Mouse (Mus musculus) v-Abl transformed pro-B cells (cell line): ENCODE measurements around the gene Rasgrp1.

Experiments used
- in situ Hi-C, 2 experiments: fragments of 400-800 bp; cut with MboI; formaldehyde crosslinking; loops; one replicate each; pipeline ENCODE4 v1.15.1; 2025; ENCODE audit not compliant: unreplicated experiment in 2 of 2

Rasgrp1 gene

DNA sequence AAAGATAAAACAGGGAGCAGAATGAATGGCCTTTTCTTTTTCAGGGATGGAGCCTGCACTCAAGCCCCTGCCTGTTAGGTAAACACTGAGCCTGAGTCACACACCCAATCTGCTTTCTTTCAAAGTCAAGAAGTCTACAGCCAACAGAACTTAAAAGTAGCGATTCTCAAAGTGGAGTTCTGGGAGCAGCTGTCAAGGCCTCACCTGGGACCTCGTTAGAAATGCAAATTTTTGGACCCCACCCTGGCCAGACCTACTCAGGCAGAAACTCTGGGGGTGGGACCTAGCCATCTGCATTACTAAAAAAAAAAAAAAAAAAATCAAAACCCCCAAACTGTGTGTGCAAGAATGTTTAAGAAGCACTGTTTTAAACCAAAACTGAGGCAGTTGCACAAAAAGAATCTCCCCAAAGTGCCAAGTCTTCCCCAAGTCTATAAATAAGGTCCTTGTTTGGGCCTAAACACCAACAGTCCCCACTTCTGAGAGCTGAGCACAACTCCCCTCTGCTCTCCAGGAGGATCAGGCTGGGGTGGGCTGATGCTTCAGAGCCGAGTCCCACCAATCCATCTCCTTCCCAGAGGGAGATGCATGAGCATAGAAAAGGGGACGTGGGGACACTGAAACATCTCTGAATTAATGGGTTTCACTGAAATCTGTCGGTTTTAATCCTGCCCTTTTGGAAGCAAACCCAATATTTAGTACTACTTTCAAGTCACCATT lies 5.7 kb downstream of the Rasgrp1 start:
- in situ Hi-C loops, result loop anchor here in 1 of 2 experiments (10.0 kb wide), 1 partner anchor 162 kb away; no protein-coding TSS in a partner anchor

DNA sequence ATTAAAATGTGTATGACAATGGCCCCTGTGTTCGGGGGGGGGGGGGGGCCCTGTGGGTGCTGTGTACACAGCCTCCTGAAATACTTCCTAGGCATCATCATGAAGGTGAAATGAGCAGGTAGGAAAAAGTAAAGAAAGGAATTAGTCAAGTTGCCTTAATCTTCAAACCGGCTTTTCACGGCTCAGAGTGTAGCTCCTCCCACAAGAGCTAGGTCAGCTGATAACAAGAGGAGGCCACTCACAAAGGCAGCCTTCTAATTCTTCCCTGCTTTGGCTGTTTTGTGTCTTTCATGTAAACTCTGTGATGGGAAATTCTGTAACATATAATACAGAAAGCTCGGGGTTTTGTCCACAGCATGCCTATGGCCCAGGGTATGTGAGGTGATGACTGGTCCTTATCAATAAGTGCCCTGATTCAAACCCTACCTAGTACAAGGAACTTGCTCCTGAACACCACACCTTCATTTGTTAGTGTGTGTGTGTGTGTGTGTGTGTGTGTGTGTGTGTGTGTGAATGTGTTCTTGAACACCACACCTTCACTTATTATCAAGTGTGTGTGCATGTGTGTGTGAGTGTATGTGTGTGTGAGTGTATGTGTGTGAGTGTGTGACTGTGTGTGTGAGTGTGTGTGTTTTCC lies 7.1 kb downstream of the Rasgrp1 start:
- in situ Hi-C loops, result loop anchor here in 1 of 2 experiments (10.0 kb wide), 1 partner anchor 161 kb away; no protein-coding TSS in a partner anchor

DNA sequence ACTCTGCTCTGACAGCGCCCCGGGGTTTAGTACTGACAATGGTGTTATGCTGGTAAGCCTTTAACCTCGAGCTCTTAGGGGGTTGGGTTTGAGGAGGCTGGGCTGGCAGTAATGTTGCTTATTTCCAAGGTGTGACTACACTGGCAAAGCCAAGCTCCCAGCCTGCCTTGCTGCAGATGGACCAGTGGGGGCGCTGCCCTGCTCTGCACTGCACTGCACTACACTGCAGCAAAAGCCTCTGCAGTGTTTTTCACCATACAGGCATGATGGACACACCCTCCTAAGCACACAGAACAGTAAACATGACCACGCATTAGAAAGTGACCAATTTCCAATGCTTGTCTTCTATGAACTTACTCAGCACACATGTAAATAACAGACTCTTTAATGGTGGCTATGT lies 11.2 kb downstream of the Rasgrp1 start:
- in situ Hi-C loops, result loop anchor here in 1 of 2 experiments (10.0 kb wide), 1 partner anchor 157 kb away; no protein-coding TSS in a partner anchor

DNA sequence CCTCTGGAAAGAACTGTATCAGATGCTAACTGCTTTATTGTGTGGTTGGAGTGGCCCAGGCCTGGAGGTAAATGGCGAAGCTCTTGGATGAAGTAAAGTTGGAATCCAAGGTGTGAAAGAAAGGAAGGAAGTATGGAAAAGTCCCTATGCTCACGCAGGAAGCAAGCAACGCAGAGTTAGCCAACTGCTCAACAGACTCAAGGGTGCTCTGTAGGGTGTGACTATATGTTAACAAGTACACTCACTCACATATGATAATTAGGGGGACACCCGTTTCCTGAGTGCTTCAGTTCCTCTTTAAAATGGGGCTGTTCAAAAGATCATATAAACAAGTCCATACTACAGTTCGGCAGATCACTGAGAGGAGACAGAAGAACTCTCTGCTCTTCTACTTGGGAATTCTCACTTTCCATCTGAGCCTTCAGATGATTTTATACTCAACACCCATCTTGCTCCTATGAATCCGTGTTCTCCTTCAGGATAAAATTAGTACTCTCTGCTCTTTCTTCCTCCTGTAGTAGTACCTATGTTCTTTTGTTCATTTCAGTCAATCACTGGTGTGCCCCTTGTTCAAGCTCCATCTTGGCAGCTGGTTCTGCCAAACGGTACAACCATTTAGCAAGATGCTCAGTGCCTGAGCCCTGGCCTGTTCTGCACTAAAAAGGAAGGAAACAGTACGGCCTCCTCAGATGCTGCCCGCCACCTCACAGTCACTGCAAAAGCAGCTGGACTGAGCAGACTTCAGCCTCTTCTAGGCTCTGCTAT lies 14.1 kb downstream of the Rasgrp1 start:
- in situ Hi-C loops, result no loop called here

DNA sequence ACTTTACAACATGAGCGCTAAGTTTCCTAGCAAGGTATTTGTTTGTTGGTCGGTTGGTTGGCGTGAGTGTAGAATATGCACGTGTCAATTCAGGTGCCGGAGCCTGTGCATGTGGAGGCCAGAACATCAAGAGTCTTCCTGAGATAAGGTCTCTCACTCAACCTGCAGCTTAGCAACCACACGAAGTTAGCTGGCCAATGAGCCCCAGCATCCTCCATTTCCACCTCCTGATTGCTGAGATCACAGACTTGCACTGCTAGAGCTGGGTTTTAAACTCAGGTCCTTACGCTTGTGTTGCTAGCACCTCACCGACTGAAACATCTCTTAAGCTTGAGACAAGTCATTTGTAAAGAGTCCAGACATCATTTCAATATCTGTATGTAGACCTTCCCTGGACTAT lies 20.4 kb downstream of the Rasgrp1 start:
- in situ Hi-C loops, result no loop called here

DNA sequence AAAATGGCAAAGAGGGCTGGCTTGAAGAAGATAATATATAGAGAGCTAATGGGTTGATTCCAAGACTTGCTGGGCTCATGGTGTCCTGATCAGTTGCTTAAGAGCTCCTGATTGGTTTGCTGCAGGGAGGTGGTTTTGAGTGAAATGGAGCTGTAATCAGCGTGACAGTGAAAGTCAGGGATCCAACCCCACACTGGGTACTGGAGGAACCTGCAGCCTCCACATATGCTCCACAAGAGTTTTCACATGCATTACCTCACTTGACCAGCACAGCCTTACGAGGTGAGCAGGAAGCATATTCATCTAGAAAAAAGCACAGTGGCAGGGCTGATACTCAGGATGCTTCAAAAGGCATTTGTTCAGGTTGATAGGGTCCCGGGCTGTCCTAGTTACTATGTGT lies 21.6 kb downstream of the Rasgrp1 start:
- in situ Hi-C loops, result no loop called here

DNA sequence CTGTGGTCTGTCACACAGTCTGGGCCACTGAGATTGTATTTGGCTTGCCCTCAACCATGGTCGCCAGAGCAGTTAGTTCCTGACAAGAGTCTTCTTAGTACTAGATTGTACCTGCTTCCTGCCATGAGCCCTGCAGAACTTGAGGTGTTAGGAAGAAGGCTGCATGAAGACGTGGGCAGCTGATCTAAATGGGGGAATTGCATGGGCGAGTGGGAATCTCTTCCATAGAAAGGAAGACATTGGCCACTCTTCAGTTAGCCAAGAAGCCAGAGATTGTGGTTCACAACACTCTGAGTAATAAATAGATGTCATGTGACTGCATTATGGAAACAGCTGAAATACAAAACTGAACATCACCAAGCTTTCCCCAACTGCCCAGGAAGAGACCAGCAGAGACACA lies 23.8 kb downstream of the Rasgrp1 start:
- in situ Hi-C loops, result no loop called here

DNA sequence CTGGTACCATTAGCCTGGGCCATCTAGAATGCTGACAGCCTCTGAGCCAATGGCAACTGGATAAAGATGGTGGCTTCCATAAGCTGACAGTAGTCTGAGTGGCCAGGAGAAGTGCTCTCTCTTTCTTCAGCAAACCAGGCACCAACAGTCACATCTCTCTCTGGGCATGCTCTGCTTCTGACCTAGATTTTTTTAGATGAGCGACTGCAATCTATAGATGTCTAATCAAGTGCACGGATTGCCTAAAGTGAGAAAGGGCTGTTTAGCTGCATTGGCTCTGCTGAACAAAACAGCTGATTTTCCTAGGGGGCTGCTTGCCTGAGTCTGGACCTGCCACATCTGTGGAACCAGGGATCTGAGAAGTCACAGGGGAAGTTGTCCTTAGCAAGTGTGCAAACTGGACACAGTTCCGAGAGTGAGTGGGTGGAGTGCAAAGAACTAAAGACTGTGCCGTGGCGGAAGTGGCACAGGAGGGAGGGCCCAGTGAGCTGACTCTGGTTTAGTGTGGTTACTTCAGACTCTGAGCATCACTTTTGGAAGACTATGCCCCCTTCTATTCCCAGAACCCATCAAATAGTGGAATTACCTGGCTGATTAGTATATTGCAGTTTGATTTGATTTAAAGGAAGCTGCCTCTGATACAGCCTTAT lies 29.1 kb downstream of the Rasgrp1 start:
- in situ Hi-C loops, result no loop called here

DNA sequence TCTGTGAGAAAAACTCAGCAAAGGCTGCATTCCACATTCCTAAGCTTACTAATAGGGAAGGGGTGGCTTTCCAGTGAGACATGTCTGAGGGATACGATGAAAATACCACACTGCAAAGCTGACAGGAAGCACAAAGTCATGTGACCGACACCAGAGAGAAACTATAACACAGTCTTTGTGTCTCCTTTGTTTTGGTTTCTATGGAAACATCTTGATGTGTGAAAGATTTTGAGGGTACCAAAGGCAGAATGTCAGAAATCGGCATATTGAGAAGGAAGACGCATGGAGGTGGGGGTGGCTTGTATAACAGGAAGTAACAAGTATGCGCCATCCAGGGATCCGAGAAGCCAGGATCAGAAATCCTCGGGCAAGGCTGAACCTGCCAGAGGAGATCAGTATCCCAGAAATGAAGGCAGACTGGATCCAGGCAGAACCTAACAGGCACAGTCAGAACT lies 30.3 kb downstream of the Rasgrp1 start:
- in situ Hi-C loops, result no loop called here

DNA sequence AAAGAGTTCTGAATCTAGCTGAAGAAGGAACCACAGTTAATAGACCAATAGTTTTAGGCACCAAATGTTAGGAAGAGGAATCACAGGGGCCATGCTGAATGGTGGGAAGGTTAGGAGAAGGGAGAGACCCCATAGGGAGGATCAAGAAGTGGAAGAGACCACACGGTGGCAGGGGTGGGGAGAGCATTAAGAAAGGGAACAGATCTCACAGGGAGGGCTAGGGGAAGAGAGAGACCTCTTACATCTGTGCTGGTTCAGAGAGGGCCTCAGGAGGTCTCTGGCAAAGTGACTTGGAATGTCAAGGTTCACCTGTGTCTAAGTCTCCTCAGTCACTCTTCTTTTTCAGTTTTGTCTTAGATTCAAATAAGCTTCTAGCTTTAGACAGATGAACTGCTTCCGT lies 30.8 kb downstream of the Rasgrp1 start:
- in situ Hi-C loops, result no loop called here

DNA sequence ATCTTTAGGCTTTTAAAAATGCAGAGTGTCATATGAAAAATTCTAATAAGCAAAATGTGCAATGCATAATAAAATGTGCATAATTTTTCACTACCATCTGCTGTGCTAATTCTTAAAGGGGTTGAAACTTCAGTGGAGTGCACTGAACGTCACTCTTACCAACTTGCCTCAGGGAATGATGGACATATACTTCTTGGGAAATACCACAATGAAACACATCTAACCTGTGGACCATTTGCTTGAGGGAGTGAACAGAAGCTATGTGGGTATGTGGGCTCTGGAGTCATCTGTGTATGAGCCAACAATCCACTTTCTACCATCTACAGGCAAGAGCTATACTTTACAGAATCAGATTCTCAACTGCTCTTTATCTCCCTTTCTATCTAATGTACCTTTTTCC lies 31.5 kb downstream of the Rasgrp1 start:
- in situ Hi-C loops, result no loop called here

DNA sequence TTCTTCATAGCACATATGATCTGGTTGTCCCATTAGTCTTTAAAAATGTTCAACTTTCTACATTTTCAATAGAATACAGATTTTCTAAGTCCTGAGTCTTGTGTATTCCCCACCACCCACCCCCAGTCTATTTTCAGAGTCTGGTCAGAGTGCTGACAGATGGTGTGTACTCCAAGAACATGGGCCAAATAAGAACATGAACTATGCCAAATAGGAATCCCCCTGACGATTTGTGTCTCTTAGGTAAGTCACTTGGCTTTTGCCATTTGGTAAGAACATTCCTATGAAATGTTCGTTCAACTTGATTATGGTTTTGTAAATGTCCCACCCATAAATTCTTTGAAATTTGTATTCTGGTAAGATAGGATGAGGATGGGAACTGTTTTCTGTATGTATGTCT lies 33.8 kb downstream of the Rasgrp1 start:
- in situ Hi-C loops, result no loop called here

DNA sequence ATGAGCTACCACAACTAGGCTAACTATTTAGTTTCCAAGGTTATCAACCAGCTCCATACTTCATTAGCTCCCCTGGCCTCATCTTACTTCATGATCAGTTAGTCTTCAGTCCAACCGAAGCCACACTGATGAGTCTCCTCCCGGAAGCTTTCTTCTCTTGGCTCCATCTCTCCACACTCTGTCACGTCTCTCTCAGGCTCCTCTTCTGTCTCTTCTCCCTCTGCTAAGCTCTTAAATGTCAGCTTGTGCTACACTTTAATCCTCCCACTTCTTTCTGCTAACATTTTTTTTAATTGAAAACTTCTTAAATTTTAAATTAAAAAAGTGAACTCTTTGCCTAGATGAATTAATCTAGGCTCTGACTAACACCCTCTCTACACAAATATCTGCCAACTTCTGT lies 34.8 kb downstream of the Rasgrp1 start:
- in situ Hi-C loops, result no loop called here

DNA sequence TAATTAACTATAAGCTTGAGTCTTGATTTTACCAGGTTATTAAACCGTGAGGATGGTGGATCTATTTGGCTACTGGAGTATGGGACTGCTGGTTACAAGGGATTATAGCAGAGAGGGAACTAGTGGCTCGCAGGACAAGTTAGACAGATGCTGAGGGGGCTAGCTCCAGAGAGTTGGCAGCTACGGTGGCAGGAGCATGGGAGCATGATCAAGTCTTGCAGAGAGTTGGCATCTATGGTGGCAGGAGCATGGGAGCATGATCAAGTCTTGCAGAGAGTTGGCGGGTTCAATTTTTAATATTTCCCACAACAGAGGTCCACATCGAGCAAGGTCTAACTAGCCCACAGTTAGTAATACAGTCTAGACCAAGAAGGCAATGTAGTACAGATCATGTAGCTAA lies 37.9 kb downstream of the Rasgrp1 start:
- in situ Hi-C loops, result no loop called here

DNA sequence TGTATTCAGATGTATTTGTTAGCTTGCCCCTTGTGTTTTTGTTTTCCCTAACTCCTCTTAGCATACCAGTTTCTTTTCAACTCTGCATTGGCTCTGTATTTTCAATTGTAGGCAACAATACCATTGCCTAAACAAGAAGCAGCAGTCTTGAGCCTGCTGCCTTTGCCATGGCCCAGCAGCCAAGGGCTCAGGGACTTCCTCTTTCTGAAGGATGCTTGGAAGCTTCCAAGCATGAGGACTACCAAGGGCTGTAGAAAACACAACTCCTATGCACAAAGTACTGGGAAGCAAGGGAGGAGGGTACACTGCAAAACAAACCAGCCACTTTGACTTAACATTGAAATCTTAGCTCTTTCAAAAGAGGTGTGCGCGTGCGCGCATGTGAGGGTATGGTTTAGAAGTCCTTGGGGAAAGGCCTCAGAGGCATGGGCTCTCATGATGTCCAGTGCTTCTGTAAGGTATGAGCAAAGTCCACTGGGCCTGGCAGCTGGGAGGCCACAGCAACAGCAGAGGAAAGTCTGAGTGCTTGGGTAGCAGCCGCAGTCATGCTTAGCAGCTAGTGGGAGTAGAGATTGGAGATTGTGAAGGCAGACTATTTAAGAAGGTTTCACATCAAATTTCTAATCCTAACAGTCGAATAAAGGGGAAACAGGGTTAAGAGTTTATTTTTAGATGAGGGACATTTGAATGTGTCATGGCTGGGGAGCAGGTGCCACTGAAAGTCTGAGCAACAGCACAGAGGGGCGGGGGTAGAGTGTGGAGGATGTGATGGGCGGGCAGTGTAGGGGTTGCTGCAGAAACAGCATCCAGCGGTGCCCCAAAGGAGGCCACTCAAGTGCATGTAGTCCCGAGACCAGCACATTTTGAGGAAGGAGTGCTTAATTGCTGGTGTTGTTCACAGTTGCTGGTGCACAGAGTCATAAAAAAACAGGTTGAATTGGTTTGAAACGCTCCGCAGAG lies 39.1 kb downstream of the Rasgrp1 start:
- in situ Hi-C loops, result no loop called here

DNA sequence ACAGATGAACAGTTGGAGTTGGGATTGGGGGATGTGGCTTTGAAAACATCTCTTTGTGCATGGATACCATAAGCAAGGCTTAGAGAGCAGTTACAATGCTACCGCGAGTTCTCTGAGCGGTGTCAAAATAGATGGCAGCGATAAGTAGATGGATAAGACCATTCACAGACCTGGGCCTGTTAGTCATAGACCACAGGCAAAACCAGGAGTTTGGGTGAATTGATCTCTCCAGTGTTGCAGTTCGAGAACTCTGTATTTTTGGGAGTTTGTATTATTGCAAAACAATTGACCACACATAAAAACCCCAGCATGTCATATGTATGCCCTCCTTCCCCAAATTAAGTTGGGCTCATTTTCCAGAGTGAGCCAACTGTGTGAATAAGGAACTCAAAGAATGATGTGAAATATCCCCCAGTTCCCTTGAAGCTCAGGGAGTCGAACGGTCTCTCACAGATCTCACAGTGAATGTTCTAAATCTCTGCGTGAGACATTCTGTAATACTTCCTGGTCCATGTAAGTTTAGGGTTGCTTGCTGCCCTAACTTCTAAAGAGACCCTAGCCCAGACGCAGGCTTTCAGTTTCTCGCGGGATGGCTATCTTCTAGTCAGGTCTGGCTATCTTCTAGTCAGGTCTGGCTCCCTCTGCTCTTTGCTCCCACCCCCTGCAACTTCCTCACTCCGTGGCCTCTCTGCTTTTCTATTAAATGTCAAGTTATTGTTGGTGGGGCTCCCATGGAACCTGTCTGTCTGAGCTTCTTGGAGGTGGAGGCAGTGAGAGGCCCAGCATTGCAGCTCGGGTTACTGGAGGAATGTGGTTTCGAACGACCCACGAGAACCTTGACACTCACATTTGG lies 43.0 kb downstream of the Rasgrp1 start:
- in situ Hi-C loops, result no loop called here

DNA sequence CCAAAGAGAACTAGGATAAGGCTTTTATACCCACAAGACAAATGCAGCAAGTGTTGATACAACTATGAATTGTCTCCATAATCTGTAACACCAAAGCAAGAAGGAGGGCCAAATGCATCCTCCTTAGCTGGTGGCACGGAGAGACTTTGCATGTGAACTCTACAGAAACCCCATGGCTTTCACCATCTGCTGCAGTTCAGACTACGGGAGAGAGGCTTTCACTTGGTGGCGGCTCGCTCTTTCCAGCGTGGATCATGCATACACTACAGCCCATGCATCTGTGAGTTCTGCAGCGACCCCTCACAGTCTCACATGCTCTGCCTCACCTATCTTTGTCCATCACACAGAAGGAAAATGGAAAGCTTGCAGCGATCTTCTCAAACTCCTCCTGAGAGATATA lies 54.5 kb downstream of the Rasgrp1 start:
- in situ Hi-C loops, result no loop called here

DNA sequence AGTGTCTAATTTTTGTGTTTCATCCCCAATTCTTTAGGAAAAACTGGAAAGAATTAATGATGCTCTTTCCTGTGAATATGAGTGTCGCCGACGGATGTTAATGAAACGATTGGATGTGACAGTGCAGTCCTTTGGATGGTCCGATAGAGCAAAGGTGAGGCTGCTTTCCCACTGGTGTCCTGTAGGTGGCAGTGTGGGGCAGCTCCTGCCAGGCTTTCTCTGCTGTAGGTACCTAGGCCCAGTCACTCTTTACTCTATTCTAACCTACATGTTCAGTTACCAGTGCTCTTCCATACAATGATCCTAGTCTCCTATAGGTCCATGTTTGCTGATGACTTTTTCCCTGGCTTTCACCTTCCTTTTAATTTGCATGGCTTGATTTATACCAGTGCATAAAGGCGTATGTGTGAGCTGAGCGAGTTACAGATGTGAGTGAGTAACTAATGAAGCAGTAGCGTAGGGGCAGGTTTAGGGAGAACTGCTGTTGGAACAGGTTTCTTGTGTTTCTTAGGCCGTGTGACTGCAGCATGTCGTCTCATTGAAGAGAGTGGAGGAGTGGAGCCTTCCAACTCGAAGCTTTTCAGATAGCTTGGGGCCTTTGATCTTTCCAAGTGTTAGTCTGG lies 78.9 kb downstream of the Rasgrp1 start:
- in situ Hi-C loops, result loop anchor here (5.0 kb wide), 3 partner anchors 78 to 183 kb away; partner anchors contain the start of gene Rasgrp1 (in 1 of the 2)
